Mouse (Mus musculus) forebrain, postnatal 0 days (tissue): ENCODE results near the gene Tmem52. TPM values are rescaled to one million over a fixed set of nuclear protein-coding genes. Genes with fewer than 3 reads are reported as not detected.
"Not testable (repeated sequence)": the region's sequence is repeated elsewhere in the genome, so short reads cannot be mapped to it uniquely, and the experiment has no call there.

Experiments
- ATAC-seq: fragments of 200-750 bp; cut with Nextera tagmentation; 2 replicates; pipeline ENCODE4 v1.8.0; 2017; ENCODE audit warnings: mild to moderate bottlenecking, moderate library complexity
- DNase-seq: peaks from one replicate; pipeline ENCODE4 v3.0.0-alpha.2; 2015
- H3K27ac ChIP-seq: fragments of 300-500 bp; sonication (generic); 2 replicates; pipeline ENCODE4 v1.5.1; 2014; ENCODE audit warnings: low read depth, mild to moderate bottlenecking, antibody characterized with exemption, low read length, moderate library complexity, mixed read lengths
- H3K27me3 ChIP-seq: fragments of 300-500 bp; sonication (generic); 2 replicates; pipeline ENCODE4 v1.6.1; 2014; ENCODE audit warnings: mild to moderate bottlenecking, low read length, mixed read lengths; ENCODE audit not compliant: insufficient read depth
- H3K36me3 ChIP-seq: fragments of 300-500 bp; sonication (generic); 2 replicates; pipeline ENCODE4 v1.6.1; 2014; ENCODE audit warnings: mild to moderate bottlenecking, moderate library complexity; ENCODE audit not compliant: insufficient read depth
- H3K4me1 ChIP-seq: fragments of 300-500 bp; sonication (generic); 2 replicates; pipeline ENCODE4 v1.6.1; 2014; ENCODE audit warnings: antibody characterized with exemption; ENCODE audit not compliant: insufficient read depth
- H3K4me2 ChIP-seq: fragments of 300-500 bp; sonication (generic); 2 replicates; pipeline ENCODE4 v1.6.1; 2014; ENCODE audit warnings: low read depth, mild to moderate bottlenecking, moderate library complexity
- H3K4me3 ChIP-seq: fragments of 300-500 bp; sonication (generic); 2 replicates; pipeline ENCODE4 v1.5.1; 2014; ENCODE audit warnings: low read depth, low read length, mixed read lengths
- H3K9ac ChIP-seq: fragments of 300-500 bp; sonication (generic); 2 replicates; pipeline ENCODE4 v1.6.1; 2014; ENCODE audit warnings: mild to moderate bottlenecking
- H3K9me3 ChIP-seq: fragments of 300-500 bp; sonication (generic); 2 replicates; pipeline ENCODE4 v1.6.1; 2016; ENCODE audit warnings: low read length
- CTCF ChIP-seq: sonication (generic); IDR thresholded peaks from 2 replicates; pipeline ENCODE4 v1.5.1; 2016; ENCODE audit warnings: antibody characterized with exemption, control low read depth, low read depth
- WGBS: fragments of 180-500 bp; shearing (Covaris S2); extraction: QIAGEN DNeasy Blood & Tissue Kit; methylation state at CpG from one replicate; pipeline ENCODE4 v1.1.7; 2014; 5-methylcytosine and 5-hydroxymethylcytosine counted together
- polyA plus RNA-seq: library from polyadenylated mRNA; unstranded; fragments of >200 nt; fragmentation: Nextera tagmentation; extraction: Ambion mirVana; gene quantifications from 2 replicates; pipeline ENCODE4 v1.2.1, GENCODE M21; 2015
- total RNA-seq: library from RNA; depleted of rRNA; stranded (reverse); fragments of >200 nt; gene quantifications from 2 replicates; pipeline ENCODE4 v1.2.3, GENCODE M21; 2014

The Tmem52 gene
- total and polyA plus RNA-seq, 2 experiments from 2014 or later, result 0.29 to 0.52 TPM

DNA sequence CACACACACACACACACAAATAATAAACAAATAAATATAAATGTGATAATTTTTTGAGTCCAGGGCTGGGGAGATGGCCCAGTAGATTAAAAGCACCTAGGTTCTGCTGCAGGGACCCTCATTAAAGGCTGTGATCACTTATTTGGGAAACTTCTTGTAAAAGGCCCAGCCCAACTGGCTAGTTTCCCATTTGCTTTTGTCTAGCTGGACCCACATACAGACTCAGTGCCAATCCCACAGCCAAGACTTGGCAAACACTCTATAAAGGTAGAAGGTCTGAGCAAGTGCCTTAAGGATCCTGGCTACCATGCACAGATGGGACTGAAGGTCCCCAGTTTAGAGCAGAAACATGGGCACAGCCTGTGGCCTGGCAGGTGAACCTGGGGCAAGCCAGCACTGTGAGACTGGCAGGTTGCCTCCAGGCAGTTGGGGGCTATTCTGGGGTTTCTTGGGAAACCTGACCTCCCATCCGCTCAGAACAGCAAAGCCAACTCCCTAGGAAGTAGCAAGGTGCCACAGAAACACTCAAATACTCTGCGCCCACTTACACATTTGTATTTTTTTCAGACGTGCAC is 3.9 kb downstream of the Tmem52 start:
- no peaks in the 10 kb centered on the region for H3K36me3 ChIP-seq
- no peaks in the 10 kb centered on the region for H3K4me1 ChIP-seq
- ATAC-seq (no peak), DNase-seq (peak; percentile 17)
- WGBS, result 61% methylated on average over 3 of the region's 3 CpGs
- H3K27me3 ChIP-seq, result no peaks in the 10 kb centered on the region
- no peak overlapping the region for H3K9ac ChIP-seq
- no peak for TF ChIP-seq CTCF
- no peaks in the 10 kb centered on the region for H3K9me3 ChIP-seq
- no peak overlapping the region for H3K4me3 ChIP-seq
- no peak overlapping the region for H3K4me2 ChIP-seq
- no peak overlapping the region for H3K27ac ChIP-seq

DNA sequence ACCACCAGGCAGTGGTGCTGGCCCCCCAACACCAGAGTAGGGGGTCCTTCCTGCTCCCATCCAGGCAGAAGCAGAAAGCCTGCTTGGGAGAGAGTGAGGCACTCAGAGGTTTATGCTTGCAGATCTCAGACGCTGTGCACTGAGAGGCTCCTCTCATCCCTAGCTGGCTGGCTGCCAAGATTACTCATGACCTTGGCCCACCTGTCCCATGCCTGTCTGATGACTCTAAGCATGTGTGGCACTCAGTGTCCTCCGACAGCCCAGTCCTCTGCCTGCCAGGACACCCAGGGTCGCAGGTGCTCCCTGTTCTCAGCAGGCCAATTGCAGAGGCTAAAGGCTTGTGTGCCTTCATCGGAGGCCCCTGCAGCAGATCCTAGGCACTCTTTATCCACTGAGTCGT is 4.4 kb downstream of the Tmem52 start:
- no peak for TF ChIP-seq CTCF
- ATAC-seq (no peak), DNase-seq (no peak)
- H3K9me3 ChIP-seq, result no peaks in the 10 kb centered on the region
- 48% methylated on average over 5 of the region's 5 CpGs for WGBS
- no peak overlapping the region for H3K9ac ChIP-seq
- no peaks in the 10 kb centered on the region for H3K36me3 ChIP-seq
- H3K4me3 ChIP-seq, result no peak overlapping the region
- no peaks in the 10 kb centered on the region for H3K4me1 ChIP-seq
- H3K27ac ChIP-seq, result no peak overlapping the region
- no peak overlapping the region for H3K4me2 ChIP-seq
- H3K27me3 ChIP-seq, result no peaks in the 10 kb centered on the region

DNA sequence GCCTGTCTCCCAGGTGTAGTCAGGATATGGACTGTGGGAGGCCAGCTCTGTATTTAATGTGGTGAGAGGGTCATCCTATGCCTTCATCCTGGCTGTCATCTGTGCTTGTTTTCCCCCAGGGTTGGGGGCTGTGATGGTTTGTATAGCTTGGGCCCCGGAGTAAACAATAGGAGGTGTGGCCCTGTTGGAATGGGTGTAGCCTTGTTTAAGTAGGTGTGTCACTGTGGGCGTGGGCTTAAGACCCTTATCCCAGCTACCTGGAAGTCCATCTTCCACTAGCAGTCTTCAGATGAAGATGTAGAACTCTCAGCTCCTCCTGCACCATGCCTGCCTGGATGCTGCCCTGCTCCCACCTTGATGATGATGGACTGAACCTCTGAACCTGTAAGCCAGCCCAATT is 4.9 kb downstream of the Tmem52 start:
- not testable (repeated sequence) for H3K27me3 ChIP-seq, H3K27ac ChIP-seq, ATAC-seq, H3K9me3 ChIP-seq, H3K4me2 ChIP-seq, H3K4me1 ChIP-seq, H3K36me3 ChIP-seq, DNase-seq, H3K9ac ChIP-seq, H3K4me3 ChIP-seq
- WGBS, result 57% methylated on average over 2 of the region's 2 CpGs

GRCm38 (mm10) chr4:155481381-155482124 is 12.6 kb downstream of the Tmem52 start:
- Histone ChIP-seq H3K9me3 (no peaks in the 10 kb centered on the region), H3K4me1 (no peaks in the 10 kb centered on the region), H3K27ac (no peak overlapping the region), H3K4me2 (peak overlapping the region; percentile 38), H3K9ac (no peak overlapping the region), H3K4me3 (no peak overlapping the region), H3K36me3 (no peaks in the 10 kb centered on the region), H3K27me3 (no peaks in the 10 kb centered on the region)
- ATAC-seq (peak; percentile 87), DNase-seq (peak; percentile 90)
- peak; percentile 97 for TF ChIP-seq CTCF
- WGBS, result 17% methylated on average over 28 of the region's 28 CpGs

GRCm38 (mm10) chr4:155482125-155482480 is 13.2 kb downstream of the Tmem52 start:
- TF ChIP-seq CTCF, result no peak
- no peaks in the 10 kb centered on the region for H3K27me3 ChIP-seq
- no peaks in the 10 kb centered on the region for H3K36me3 ChIP-seq
- no peak overlapping the region for H3K4me2 ChIP-seq
- 91% methylated on average over 6 of the region's 6 CpGs for WGBS
- no peak for DNase-seq
- no peak overlapping the region for H3K27ac ChIP-seq
- no peak overlapping the region for H3K9ac ChIP-seq
- ATAC-seq, result no peak
- no peaks in the 10 kb centered on the region for H3K4me1 ChIP-seq
- H3K4me3 ChIP-seq, result no peak overlapping the region
- no peaks in the 10 kb centered on the region for H3K9me3 ChIP-seq

DNA sequence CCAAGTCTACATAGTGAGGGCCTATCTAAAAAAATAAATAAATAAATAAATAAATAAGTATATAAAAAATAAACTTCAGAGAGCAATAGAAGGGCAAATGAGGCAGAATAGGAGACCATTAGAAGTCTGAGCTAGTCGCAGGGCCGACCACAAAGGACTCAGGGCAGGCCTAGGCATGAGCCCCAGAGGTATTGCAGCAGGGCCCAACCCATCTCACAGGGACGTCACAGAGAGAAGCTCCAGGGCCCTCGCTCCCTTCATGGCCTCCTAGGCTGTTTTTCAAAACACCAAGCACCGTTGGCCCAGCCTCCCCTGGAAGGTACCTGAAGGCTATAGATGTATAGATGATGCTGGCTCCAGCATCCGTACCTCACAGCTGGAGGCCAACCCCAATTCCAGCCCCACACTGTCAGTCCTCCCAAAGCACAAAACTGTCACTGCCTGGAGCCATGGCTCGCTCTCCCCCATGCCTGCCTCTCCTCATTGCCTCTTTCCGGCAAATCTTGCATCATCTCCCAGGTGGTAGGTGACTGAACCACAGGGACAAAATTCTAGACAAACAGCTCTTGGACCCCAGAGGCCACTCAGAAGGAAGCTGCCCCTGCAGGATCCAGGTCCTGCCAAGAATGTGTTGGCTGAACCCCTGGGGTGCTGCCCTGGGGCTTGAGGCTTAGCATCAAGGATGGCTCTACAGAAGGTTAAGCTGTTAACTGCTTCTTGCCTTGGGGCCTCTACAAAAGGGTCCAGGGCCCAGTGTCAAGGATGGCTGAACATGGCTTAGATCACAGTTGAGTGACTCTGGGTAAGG is 14.0 kb downstream of the Tmem52 start:
- 64% methylated on average over 8 of the region's 8 CpGs for WGBS

DNA sequence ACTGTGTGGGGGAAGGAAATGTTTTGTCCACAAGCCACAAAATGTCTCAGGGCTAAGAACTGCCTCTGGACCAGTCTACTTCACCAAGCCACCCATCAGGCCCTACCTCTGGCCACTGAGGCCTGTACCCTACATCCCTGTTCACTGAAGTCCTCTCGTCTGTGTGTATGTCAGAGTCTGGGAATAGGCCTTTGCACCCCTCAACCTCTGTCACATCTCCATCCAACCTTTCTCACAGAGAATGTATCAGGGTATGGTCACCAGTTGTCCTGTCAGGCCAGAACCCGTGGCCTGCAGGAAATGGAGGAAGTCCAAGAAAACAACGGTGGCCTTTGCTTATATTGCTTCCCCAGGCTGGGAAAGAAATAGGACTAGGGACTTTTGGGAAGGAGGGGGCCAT is 16.6 kb downstream of the Tmem52 start:
- Histone ChIP-seq H3K4me1 (0 out of 2 replicates have a peak, but pooled peaks cover 3% of the 10 kb centered on the region), H3K4me3 (no peak overlapping the region), H3K27ac (no peak overlapping the region), H3K9ac (no peak overlapping the region), H3K9me3 (no peaks in the 10 kb centered on the region), H3K4me2 (no peak overlapping the region), H3K27me3 (no peaks in the 10 kb centered on the region), H3K36me3 (no peaks in the 10 kb centered on the region)
- TF ChIP-seq CTCF, result no peak
- DNase-seq (no peak), ATAC-seq (no peak)
- 78% methylated on average over 3 of the region's 3 CpGs for WGBS

More for the DNA sequence above, 14.0 kb downstream of the Tmem52 start:
- no peak overlapping the region for H3K9ac ChIP-seq
- H3K4me3 ChIP-seq, result no peak overlapping the region
- DNase-seq (no peak), ATAC-seq (no peak)
- no peak for TF ChIP-seq CTCF
- no peak overlapping the region for H3K27ac ChIP-seq
- H3K36me3 ChIP-seq, result no peaks in the 10 kb centered on the region
- no peaks in the 10 kb centered on the region for H3K9me3 ChIP-seq
- H3K4me2 ChIP-seq, result no peak overlapping the region
- no peaks in the 10 kb centered on the region for H3K4me1 ChIP-seq
- H3K27me3 ChIP-seq, result no peaks in the 10 kb centered on the region
